Mouse (Mus musculus): ENCODE data around the gene Plcd3. TPM values are rescaled to one million over a fixed set of nuclear protein-coding genes. Genes with fewer than 3 reads are reported as not detected.
A peak's percentile ranks its signal among the peaks of the same experiment; 100 is the strongest.

Plcd3 gene
- polyA plus RNA-seq, 1 experiment: 4.7 TPM

DNA sequence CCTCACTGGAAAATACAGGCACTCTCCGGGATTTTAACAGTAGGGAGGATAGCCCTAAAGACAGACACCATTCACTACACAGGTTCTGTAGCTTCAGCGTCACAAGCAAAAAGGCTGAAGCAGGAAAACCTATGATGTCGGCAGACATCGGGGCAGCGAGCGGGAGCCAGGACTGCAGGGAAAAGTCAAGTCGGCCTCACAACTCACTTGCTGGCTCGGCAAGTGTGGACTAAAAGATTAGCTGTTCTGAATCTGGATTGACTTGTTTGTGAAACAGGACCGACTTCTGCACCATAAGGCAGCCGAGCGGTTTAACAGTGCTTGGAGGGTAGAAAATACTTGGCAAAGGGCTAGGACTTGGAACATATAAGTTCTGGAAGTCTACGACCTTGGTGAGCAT is 11.5 kb upstream of the Plcd3 start:
- WGBS: 90% methylated on average over 12 of the region's 12 CpGs

DNA sequence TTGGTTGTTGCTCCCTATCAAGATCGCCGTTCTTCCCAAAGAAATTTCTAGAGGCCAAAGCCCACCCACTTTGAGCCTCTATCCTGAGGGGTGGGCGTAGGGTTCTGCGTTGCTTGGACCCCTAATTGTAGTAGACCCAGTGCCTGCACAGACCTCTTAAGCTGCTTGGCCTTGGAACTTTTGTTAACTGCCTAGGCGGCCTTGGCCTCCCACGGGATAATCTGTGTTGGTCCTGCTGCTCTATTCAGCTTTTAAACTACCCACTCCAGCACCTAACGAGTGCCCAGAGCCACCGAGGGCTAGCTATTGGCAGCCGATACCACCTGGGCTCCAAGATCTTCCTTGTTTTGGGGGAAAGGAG is 11.1 kb upstream of the Plcd3 start:
- TF ChIP-seq CTCF (IDR thresholded peaks at IDR 0.05; ENCODE audit: extremely low read depth, insufficient read depth, insufficient read length, insufficient replicate concordance) (no peak), POLR2A (IDR thresholded peaks at IDR 0.05; ENCODE audit: low read depth, low read length) (no peak)
- Histone ChIP-seq H3K27ac (ENCODE audit: insufficient read depth, low read length) (no peak overlapping the region), H3K4me1 (ENCODE audit: control insufficient read depth, insufficient read depth, insufficient read length) (no peaks in the 10 kb centered on the region), H3K36me3 (ENCODE audit: control insufficient read depth, insufficient read depth, low read length) (no peaks in the 10 kb centered on the region), H3K27me3 (ENCODE audit: control insufficient read depth, insufficient read depth, low read length) (no peaks in the 10 kb centered on the region), H3K4me3 (ENCODE audit: extremely low read depth, insufficient read depth, insufficient read length) (no peak overlapping the region)
- WGBS: 75% methylated on average over 9 of the region's 9 CpGs
- no peak for DNase-seq (ENCODE audit: low read depth in 1 of 2, low spot score in 2 of 2)

More for the DNA sequence above, 11.5 kb upstream of the Plcd3 start:
- TF ChIP-seq CTCF (IDR thresholded peaks at IDR 0.05; ENCODE audit: extremely low read depth, insufficient read depth, insufficient read length, insufficient replicate concordance) (no peak), POLR2A (IDR thresholded peaks at IDR 0.05; ENCODE audit: low read depth, low read length) (no peak)
- DNase-seq (ENCODE audit: low read depth in 1 of 2, low spot score in 2 of 2): no peak
- H3K4me3 ChIP-seq (ENCODE audit: extremely low read depth, insufficient read depth, insufficient read length): no peak overlapping the region
- no peaks in the 10 kb centered on the region for H3K27me3 ChIP-seq (ENCODE audit: control insufficient read depth, insufficient read depth, low read length)
- no peak overlapping the region for H3K27ac ChIP-seq (ENCODE audit: insufficient read depth, low read length)
- H3K4me1 ChIP-seq (ENCODE audit: control insufficient read depth, insufficient read depth, insufficient read length): no peaks in the 10 kb centered on the region
- no peaks in the 10 kb centered on the region for H3K36me3 ChIP-seq (ENCODE audit: control insufficient read depth, insufficient read depth, low read length)

DNA sequence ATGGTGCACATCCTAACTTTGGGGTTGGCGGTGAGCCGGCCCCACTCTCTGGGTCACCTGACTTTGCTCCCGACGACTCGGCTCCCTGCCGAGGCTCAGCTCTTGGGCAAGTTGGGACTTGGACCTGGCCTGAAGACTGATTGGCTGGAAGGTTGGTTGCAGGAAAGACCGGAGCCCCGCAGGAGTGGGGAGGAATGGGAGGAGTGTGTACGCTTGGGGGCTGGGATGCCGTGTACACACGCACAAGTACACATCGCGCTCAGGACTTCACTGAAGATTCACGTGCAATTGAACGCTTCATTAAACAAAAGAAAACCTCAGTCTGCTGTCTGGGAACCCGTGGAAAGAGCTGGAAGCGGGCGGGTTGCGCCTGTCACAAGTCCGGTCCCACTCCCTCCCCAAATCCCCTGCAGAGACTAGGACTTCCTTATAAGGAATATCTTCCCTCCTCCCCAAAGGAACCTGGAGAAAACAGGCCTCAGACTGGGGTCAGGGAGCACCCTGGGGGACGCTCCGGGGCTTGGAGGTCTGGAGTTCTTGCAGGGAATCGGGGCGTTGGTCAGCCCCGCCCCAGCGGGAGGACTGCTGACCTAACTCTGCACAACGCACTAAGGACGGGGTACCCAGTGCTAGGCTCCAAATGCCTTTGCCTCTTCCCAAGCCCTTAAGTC is 10.6 kb upstream of the Plcd3 start:
- no peaks in the 10 kb centered on the region for H3K4me1 ChIP-seq (ENCODE audit: control insufficient read depth, insufficient read depth, insufficient read length)
- WGBS: 30% methylated on average over 28 of the region's 28 CpGs
- H3K4me3 ChIP-seq (ENCODE audit: extremely low read depth, insufficient read depth, insufficient read length): 0 out of 2 replicates have a peak overlapping the region, but pooled peaks have one; percentile 0
- H3K27ac ChIP-seq (ENCODE audit: insufficient read depth, low read length): no peak overlapping the region
- H3K27me3 ChIP-seq (ENCODE audit: control insufficient read depth, insufficient read depth, low read length): no peaks in the 10 kb centered on the region
- H3K36me3 ChIP-seq (ENCODE audit: control insufficient read depth, insufficient read depth, low read length): no peaks in the 10 kb centered on the region
- no peak for DNase-seq (ENCODE audit: low read depth in 1 of 2, low spot score in 2 of 2)
- no peak for TF ChIP-seq CTCF (IDR thresholded peaks at IDR 0.05; ENCODE audit: extremely low read depth, insufficient read depth, insufficient read length, insufficient replicate concordance)
- no peak for TF ChIP-seq POLR2A (IDR thresholded peaks at IDR 0.05; ENCODE audit: low read depth, low read length)

GRCm38 (mm10) chr11:103111301-103111700 is 9.8 kb upstream of the Plcd3 start:
- 84% methylated on average over 10 of the region's 10 CpGs for WGBS
- no peaks in the 10 kb centered on the region for H3K27me3 ChIP-seq (ENCODE audit: control insufficient read depth, insufficient read depth, low read length)

DNA sequence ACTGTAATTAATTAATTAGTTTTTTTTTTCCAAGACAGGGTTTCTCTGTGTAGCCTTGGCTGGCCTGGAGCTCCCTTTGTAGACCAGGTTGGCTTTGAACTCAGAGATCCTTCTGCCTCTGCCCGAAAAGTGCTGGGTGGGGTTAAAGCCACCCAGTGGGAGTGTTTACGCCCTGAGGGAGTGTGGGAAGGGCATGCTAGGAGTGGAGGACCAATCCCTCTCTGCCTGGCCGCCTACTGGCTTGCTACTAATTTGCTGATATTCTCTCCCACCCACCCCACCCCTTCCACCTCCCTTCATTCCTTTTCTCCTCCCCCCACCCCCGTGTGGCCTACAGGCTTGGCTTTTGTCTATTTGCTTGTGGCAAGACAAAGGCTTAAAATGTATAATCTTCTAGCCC is 4.9 kb upstream of the Plcd3 start:
- no peak overlapping the region for H3K27ac ChIP-seq (ENCODE audit: insufficient read depth, low read length)
- WGBS: 82% methylated on average over 4 of the region's 4 CpGs
- peaks cover 1% of the 10 kb centered on the region; the same call in 1 of the 2 replicates for H3K27me3 ChIP-seq (ENCODE audit: control insufficient read depth, insufficient read depth, low read length)
- DNase-seq (ENCODE audit: low read depth in 1 of 2, low spot score in 2 of 2): no peak
- TF ChIP-seq CTCF (IDR thresholded peaks at IDR 0.05; ENCODE audit: extremely low read depth, insufficient read depth, insufficient read length, insufficient replicate concordance) (no peak), POLR2A (IDR thresholded peaks at IDR 0.05; ENCODE audit: low read depth, low read length) (no peak)
- peaks cover 18% of the 10 kb centered on the region for H3K4me1 ChIP-seq (ENCODE audit: control insufficient read depth, insufficient read depth, insufficient read length)
- peaks cover 8% of the 10 kb centered on the region for H3K36me3 ChIP-seq (ENCODE audit: control insufficient read depth, insufficient read depth, low read length)
- no peak overlapping the region for H3K4me3 ChIP-seq (ENCODE audit: extremely low read depth, insufficient read depth, insufficient read length)

More at GRCm38 (mm10) chr11:103111301-103111700, 9.8 kb upstream of the Plcd3 start:
- Histone ChIP-seq H3K27ac (ENCODE audit: insufficient read depth, low read length) (no peak overlapping the region), H3K4me1 (ENCODE audit: control insufficient read depth, insufficient read depth, insufficient read length) (no peaks in the 10 kb centered on the region), H3K36me3 (ENCODE audit: control insufficient read depth, insufficient read depth, low read length) (peaks cover 3% of the 10 kb centered on the region), H3K4me3 (ENCODE audit: extremely low read depth, insufficient read depth, insufficient read length) (no peak overlapping the region)
- DNase-seq (ENCODE audit: low read depth in 1 of 2, low spot score in 2 of 2): no peak
- TF ChIP-seq POLR2A (IDR thresholded peaks at IDR 0.05; ENCODE audit: low read depth, low read length) (no peak), CTCF (IDR thresholded peaks at IDR 0.05; ENCODE audit: extremely low read depth, insufficient read depth, insufficient read length, insufficient replicate concordance) (no peak)

- TF ChIP-seq POLR2A (IDR thresholded peaks at IDR 0.05; ENCODE audit: low read depth, low read length) (no peak), CTCF (IDR thresholded peaks at IDR 0.05; ENCODE audit: extremely low read depth, insufficient read depth, insufficient read length, insufficient replicate concordance) (no peak)
- H3K4me3 ChIP-seq (ENCODE audit: extremely low read depth, insufficient read depth, insufficient read length): no peak overlapping the region
- no peak overlapping the region for H3K27ac ChIP-seq (ENCODE audit: insufficient read depth, low read length)
- WGBS: 88% methylated on average over 6 of the region's 6 CpGs
- peaks cover 22% of the 10 kb centered on the region for H3K4me1 ChIP-seq (ENCODE audit: control insufficient read depth, insufficient read depth, insufficient read length)
- DNase-seq (ENCODE audit: low read depth in 1 of 2, low spot score in 2 of 2): no peak
- H3K27me3 ChIP-seq (ENCODE audit: control insufficient read depth, insufficient read depth, low read length): peaks cover 6% of the 10 kb centered on the region
- H3K36me3 ChIP-seq (ENCODE audit: control insufficient read depth, insufficient read depth, low read length): peaks cover 8% of the 10 kb centered on the region
These were observed 4.4 kb upstream of the Plcd3 start for GRCm38 (mm10) chr11:103105810-103106209.

DNA sequence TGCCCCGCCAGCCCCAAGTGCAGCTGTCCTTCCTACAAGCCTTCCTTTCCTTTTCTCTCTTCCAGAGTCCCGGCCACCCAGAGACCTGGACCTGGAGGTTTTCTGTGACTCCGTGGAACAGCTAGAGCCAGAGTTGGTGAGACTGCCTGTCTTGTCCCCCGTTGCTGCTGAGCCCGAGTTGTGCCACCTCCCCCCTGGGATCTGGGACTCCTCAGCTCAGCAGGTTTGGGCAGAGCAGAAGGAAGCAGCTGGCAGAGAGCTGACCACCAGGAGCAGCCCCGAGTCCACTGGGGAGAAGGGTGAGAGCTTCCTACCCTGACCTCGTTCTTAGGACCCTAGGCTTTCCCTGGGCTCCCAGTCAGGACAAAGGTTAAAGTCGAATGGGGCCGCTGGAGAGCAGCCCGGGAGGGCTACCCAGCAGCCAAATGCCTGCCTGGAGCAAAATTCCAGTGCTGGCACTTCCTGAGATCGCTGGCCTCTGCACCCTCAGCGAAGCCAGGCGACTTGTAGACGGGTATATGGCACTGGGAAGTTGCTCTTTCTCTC is 3.8 kb upstream of the Plcd3 start:
- H3K36me3 ChIP-seq (ENCODE audit: control insufficient read depth, insufficient read depth, low read length): peaks cover 8% of the 10 kb centered on the region
- DNase-seq (ENCODE audit: low read depth in 1 of 2, low spot score in 2 of 2): no peak
- peaks cover 22% of the 10 kb centered on the region for H3K4me1 ChIP-seq (ENCODE audit: control insufficient read depth, insufficient read depth, insufficient read length)
- 85% methylated on average over 14 of the region's 14 CpGs for WGBS
- no peak overlapping the region for H3K4me3 ChIP-seq (ENCODE audit: extremely low read depth, insufficient read depth, insufficient read length)
- TF ChIP-seq POLR2A (IDR thresholded peaks at IDR 0.05; ENCODE audit: low read depth, low read length) (no peak), CTCF (IDR thresholded peaks at IDR 0.05; ENCODE audit: extremely low read depth, insufficient read depth, insufficient read length, insufficient replicate concordance) (no peak)
- no peak overlapping the region for H3K27ac ChIP-seq (ENCODE audit: insufficient read depth, low read length)
- H3K27me3 ChIP-seq (ENCODE audit: control insufficient read depth, insufficient read depth, low read length): peaks cover 6% of the 10 kb centered on the region
